Mouse (Mus musculus) stomach, postnatal 0 days (tissue): Measurements from ENCODE around the gene Kcnt2.

Source experiments
- CTCF ChIP-seq: IDR thresholded peaks from 2 replicates; pipeline ENCODE4 v1.5.1; 2016; ENCODE audit warnings: antibody characterized with exemption, low read depth, mild to moderate bottlenecking, moderate library complexity
- EP300 ChIP-seq: optimal IDR thresholded peaks from 2 replicates; pipeline ENCODE3; 2016; ENCODE audit warnings: antibody characterized with exemption

GRCm38 (mm10) chr1:140476921-140477320, 231.0 kb downstream of the Kcnt2 start:
- TF ChIP-seq CTCF (no peak), EP300 (no peak)
